Mouse (Mus musculus): ENCODE data around the gene Cstf2t. TPM values are rescaled to one million over a fixed set of nuclear protein-coding genes. Genes with fewer than 3 reads are reported as not detected.
A peak's percentile ranks its signal among the peaks of the same experiment; 100 is the strongest.

Gene Cstf2t
- polyA plus RNA-seq, 1 experiment = 26.4 TPM

DNA sequence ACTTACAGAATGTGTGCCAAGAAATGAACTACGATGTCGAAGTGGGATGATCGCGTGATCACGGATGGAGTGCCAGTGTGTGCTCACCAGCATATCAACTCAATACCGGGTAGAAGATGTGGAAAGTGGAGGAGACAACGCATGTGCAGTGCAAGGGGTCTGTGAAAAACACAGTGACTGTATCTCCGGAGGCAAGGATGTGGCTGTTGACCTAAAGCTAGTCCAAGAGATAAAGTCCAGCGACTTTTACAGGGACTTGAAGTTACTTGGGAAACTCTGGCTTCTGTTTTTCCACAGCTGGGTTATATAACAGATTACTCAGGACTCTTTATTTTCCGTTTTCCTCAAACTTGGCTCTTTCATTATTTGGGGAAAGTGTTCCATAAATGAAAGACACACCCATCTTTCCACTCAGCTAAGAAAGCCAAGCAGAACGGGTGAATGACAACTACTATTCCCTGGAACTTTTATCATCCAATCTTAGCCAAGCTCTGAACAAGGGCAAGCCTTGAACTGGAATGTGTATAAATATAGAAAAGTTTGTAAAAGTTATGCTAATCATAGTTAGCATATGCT, 17.3 kb upstream of the Cstf2t start:
- no peaks in the 10 kb centered on the region for H3K4me1 ChIP-seq (ENCODE audit: control insufficient read depth, insufficient read depth, low read length)
- no peaks in the 10 kb centered on the region for H3K27me3 ChIP-seq (ENCODE audit: control insufficient read depth, insufficient read depth, low read length, poor library complexity, severe bottlenecking)
- H3K4me3 ChIP-seq (ENCODE audit: low read depth, low read length) = no peak overlapping the region
- no peak overlapping the region for H3K9ac ChIP-seq (ENCODE audit: low read depth, poor library complexity, severe bottlenecking)
- H3K36me3 ChIP-seq (ENCODE audit: control insufficient read depth, insufficient read depth, low read length, poor library complexity, severe bottlenecking) = no peaks in the 10 kb centered on the region
- TF ChIP-seq EP300 (IDR thresholded peaks at IDR 0.05; ENCODE audit: insufficient read depth, low read depth, low read length) = no peak
- TF ChIP-seq POLR2A (IDR thresholded peaks at IDR 0.05; ENCODE audit: insufficient read depth, low read length) = no peak
- TF ChIP-seq CTCF (IDR thresholded peaks at IDR 0.05; ENCODE audit: low read depth, low read length) = no peak
- no peaks in the 10 kb centered on the region for H3K9me3 ChIP-seq (replicated peaks; ENCODE audit: control insufficient read depth, insufficient read depth, low read length, poor library complexity, severe bottlenecking)
- no peak overlapping the region for H3K27ac ChIP-seq (ENCODE audit: insufficient read depth, low read length)

- no peak for TF ChIP-seq EP300 (IDR thresholded peaks at IDR 0.05; ENCODE audit: insufficient read depth, low read depth, low read length)
- H3K36me3 ChIP-seq (ENCODE audit: control insufficient read depth, insufficient read depth, low read length, poor library complexity, severe bottlenecking) = no peaks in the 10 kb centered on the region
- peaks cover 1% of the 10 kb centered on the region for H3K4me1 ChIP-seq (ENCODE audit: control insufficient read depth, insufficient read depth, low read length)
- peak overlapping the region; percentile 35 for H3K9ac ChIP-seq (ENCODE audit: low read depth, poor library complexity, severe bottlenecking)
- peak overlapping the region; percentile 15 for H3K4me3 ChIP-seq (ENCODE audit: low read depth, low read length)
- no peaks in the 10 kb centered on the region for H3K27me3 ChIP-seq (ENCODE audit: control insufficient read depth, insufficient read depth, low read length, poor library complexity, severe bottlenecking)
- peak overlapping the region; percentile 76 for H3K27ac ChIP-seq (ENCODE audit: insufficient read depth, low read length)
- no peaks in the 10 kb centered on the region for H3K9me3 ChIP-seq (replicated peaks; ENCODE audit: control insufficient read depth, insufficient read depth, low read length, poor library complexity, severe bottlenecking)
Observed at GRCm38 (mm10) chr19:31073959-31074716, 8.5 kb upstream of the Cstf2t start.

DNA sequence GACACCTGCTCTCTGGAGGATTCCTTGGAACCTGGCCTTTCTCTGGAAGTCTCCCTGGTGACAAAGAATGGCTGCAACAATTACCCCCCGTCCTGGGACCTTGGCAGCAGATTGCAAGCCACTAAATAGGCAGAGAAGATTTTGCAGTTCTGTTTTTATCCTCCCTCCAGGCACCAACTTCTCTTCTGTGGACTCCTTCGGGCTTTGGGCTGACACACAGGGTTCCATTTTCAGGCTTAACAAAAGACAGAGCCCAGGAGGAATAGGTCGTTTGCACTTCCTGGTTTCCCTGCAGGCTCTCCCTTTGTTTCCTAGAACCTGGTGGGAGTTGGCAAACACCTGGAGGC, 7.9 kb upstream of the Cstf2t start:
- no peaks in the 10 kb centered on the region for H3K9me3 ChIP-seq (replicated peaks; ENCODE audit: control insufficient read depth, insufficient read depth, low read length, poor library complexity, severe bottlenecking)
- peak overlapping the region; percentile 76 for H3K27ac ChIP-seq (ENCODE audit: insufficient read depth, low read length)
- H3K36me3 ChIP-seq (ENCODE audit: control insufficient read depth, insufficient read depth, low read length, poor library complexity, severe bottlenecking) = no peaks in the 10 kb centered on the region
- H3K4me3 ChIP-seq (ENCODE audit: low read depth, low read length) = peak overlapping the region; percentile 15
- H3K9ac ChIP-seq (ENCODE audit: low read depth, poor library complexity, severe bottlenecking) = peak overlapping the region; percentile 35
- TF ChIP-seq POLR2A (IDR thresholded peaks at IDR 0.05; ENCODE audit: insufficient read depth, low read length) (no peak), CTCF (IDR thresholded peaks at IDR 0.05; ENCODE audit: low read depth, low read length) (no peak), EP300 (IDR thresholded peaks at IDR 0.05; ENCODE audit: insufficient read depth, low read depth, low read length) (no peak)
- peaks cover 1% of the 10 kb centered on the region for H3K4me1 ChIP-seq (ENCODE audit: control insufficient read depth, insufficient read depth, low read length)
- no peaks in the 10 kb centered on the region for H3K27me3 ChIP-seq (ENCODE audit: control insufficient read depth, insufficient read depth, low read length, poor library complexity, severe bottlenecking)

- H3K9ac ChIP-seq (ENCODE audit: low read depth, poor library complexity, severe bottlenecking) = no peak overlapping the region
- no peaks in the 10 kb centered on the region for H3K27me3 ChIP-seq (ENCODE audit: control insufficient read depth, insufficient read depth, low read length, poor library complexity, severe bottlenecking)
- H3K27ac ChIP-seq (ENCODE audit: insufficient read depth, low read length) = no peak overlapping the region
- H3K4me3 ChIP-seq (ENCODE audit: low read depth, low read length) = no peak overlapping the region
- no peaks in the 10 kb centered on the region for H3K9me3 ChIP-seq (replicated peaks; ENCODE audit: control insufficient read depth, insufficient read depth, low read length, poor library complexity, severe bottlenecking)
- peaks cover 1% of the 10 kb centered on the region for H3K4me1 ChIP-seq (ENCODE audit: control insufficient read depth, insufficient read depth, low read length)
- TF ChIP-seq CTCF (IDR thresholded peaks at IDR 0.05; ENCODE audit: low read depth, low read length) (no peak), POLR2A (IDR thresholded peaks at IDR 0.05; ENCODE audit: insufficient read depth, low read length) (no peak), EP300 (IDR thresholded peaks at IDR 0.05; ENCODE audit: insufficient read depth, low read depth, low read length) (no peak)
- H3K36me3 ChIP-seq (ENCODE audit: control insufficient read depth, insufficient read depth, low read length, poor library complexity, severe bottlenecking) = no peaks in the 10 kb centered on the region
Observed at GRCm38 (mm10) chr19:31076106-31076505, 6.5 kb upstream of the Cstf2t start.

- no peak overlapping the region for H3K4me3 ChIP-seq (ENCODE audit: low read depth, low read length)
- no peak overlapping the region for H3K9ac ChIP-seq (ENCODE audit: low read depth, poor library complexity, severe bottlenecking)
- no peaks in the 10 kb centered on the region for H3K4me1 ChIP-seq (ENCODE audit: control insufficient read depth, insufficient read depth, low read length)
- TF ChIP-seq CTCF (IDR thresholded peaks at IDR 0.05; ENCODE audit: low read depth, low read length) (no peak), EP300 (IDR thresholded peaks at IDR 0.05; ENCODE audit: insufficient read depth, low read depth, low read length) (no peak), POLR2A (IDR thresholded peaks at IDR 0.05; ENCODE audit: insufficient read depth, low read length) (no peak)
- no peaks in the 10 kb centered on the region for H3K9me3 ChIP-seq (replicated peaks; ENCODE audit: control insufficient read depth, insufficient read depth, low read length, poor library complexity, severe bottlenecking)
- H3K27ac ChIP-seq (ENCODE audit: insufficient read depth, low read length) = no peak overlapping the region
- no peaks in the 10 kb centered on the region for H3K27me3 ChIP-seq (ENCODE audit: control insufficient read depth, insufficient read depth, low read length, poor library complexity, severe bottlenecking)
- no peaks in the 10 kb centered on the region for H3K36me3 ChIP-seq (ENCODE audit: control insufficient read depth, insufficient read depth, low read length, poor library complexity, severe bottlenecking)
Observed at GRCm38 (mm10) chr19:31078241-31078640, 4.4 kb upstream of the Cstf2t start.

DNA sequence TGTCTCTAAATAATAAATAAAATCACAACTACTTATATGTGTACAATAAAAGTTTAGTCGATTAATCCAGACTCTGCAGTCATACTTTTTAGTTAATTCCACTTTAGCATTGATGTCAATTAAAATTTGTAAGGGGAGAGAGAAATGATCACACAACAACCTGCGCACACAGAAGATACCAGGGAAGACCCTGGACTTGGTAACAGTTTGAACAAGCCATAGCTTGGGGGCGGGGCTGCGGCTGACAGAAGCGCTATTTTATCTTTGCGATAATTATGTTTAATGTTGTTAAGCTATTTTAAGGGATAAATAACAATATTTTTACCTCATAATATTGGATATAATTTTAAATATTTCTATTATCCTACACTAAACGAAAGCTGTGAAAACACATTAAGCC, 411 bp upstream of the Cstf2t start:
- Histone ChIP-seq H3K27ac (ENCODE audit: insufficient read depth, low read length) (peak overlapping the region; percentile 48; the same call in 1 of the 2 replicates), H3K9me3 (replicated peaks; ENCODE audit: control insufficient read depth, insufficient read depth, low read length, poor library complexity, severe bottlenecking) (no peaks in the 10 kb centered on the region), H3K36me3 (ENCODE audit: control insufficient read depth, insufficient read depth, low read length, poor library complexity, severe bottlenecking) (peaks cover 20% of the 10 kb centered on the region), H3K4me1 (ENCODE audit: control insufficient read depth, insufficient read depth, low read length) (no peaks in the 10 kb centered on the region), H3K9ac (ENCODE audit: low read depth, poor library complexity, severe bottlenecking) (peak overlapping the region; percentile 17), H3K4me3 (ENCODE audit: low read depth, low read length) (peak overlapping the region; percentile 58), H3K27me3 (ENCODE audit: control insufficient read depth, insufficient read depth, low read length, poor library complexity, severe bottlenecking) (no peaks in the 10 kb centered on the region)
- TF ChIP-seq CTCF (IDR thresholded peaks at IDR 0.05; ENCODE audit: low read depth, low read length) = no peak
- TF ChIP-seq EP300 (IDR thresholded peaks at IDR 0.05; ENCODE audit: insufficient read depth, low read depth, low read length) = no peak
- TF ChIP-seq POLR2A (IDR thresholded peaks at IDR 0.05; ENCODE audit: insufficient read depth, low read length) = no peak
